Mouse (Mus musculus) layer of hippocampus, adult 2 months (tissue): ENCODE data around the gene Phlpp2. TPM values are rescaled to one million over a fixed set of nuclear protein-coding genes. Genes with fewer than 3 reads are reported as not detected.
A peak's percentile ranks its signal among the peaks of the same experiment; 100 is the strongest.

Experiments
- DNase-seq, 2 experiments: peaks; one replicate each; pipeline ENCODE4 v3.0.0; 2022; ENCODE audit warnings: low spot score in 2 of 2
- H3K27ac ChIP-seq: fragments of 200-600 bp; 2 replicates; pipeline ENCODE4 v1.8.1; 2022
- H3K4me3 ChIP-seq: fragments of 200-600 bp; 2 replicates; pipeline ENCODE4 v1.8.1; 2022; ENCODE audit warnings: mild to moderate bottlenecking
- CTCF ChIP-seq: fragments of 200-600 bp; conservative IDR thresholded peaks from 2 replicates; pipeline ENCODE4 v1.8.1; 2022; ENCODE audit warnings: antibody characterized with exemption, mild to moderate bottlenecking, moderate library complexity
- total RNA-seq, 2 experiments: library from RNA; stranded (reverse); gene quantifications; 2 replicates each; pipeline ENCODE4 v1.2.3; 2021

The Phlpp2 gene
- total RNA-seq, 2 experiments from 2014 or later, result 26.9 to 28.5 TPM

- peak; percentile 83 for TF ChIP-seq CTCF
- peak in 1 of 2 experiments; percentile 56 for DNase-seq
- H3K27ac ChIP-seq, result no peak overlapping the region
- no peak overlapping the region for H3K4me3 ChIP-seq
Observed at GRCm38 (mm10) chr8:109917277-109917676, 48.9 kb downstream of the Phlpp2 start.

- peak in 1 of 2 experiments; percentile 46 for DNase-seq
- no peak overlapping the region for H3K27ac ChIP-seq
- no peak overlapping the region for H3K4me3 ChIP-seq
- no peak; the same call in 1 of the 2 replicates for TF ChIP-seq CTCF
Observed at GRCm38 (mm10) chr8:109920406-109921390, 52.4 kb downstream of the Phlpp2 start.

- H3K27ac ChIP-seq, result no peak overlapping the region
- no peak for TF ChIP-seq CTCF
- DNase-seq, result no peak
- no peak overlapping the region for H3K4me3 ChIP-seq
Observed at GRCm38 (mm10) chr8:109941606-109942360, 73.4 kb downstream of the Phlpp2 start.

GRCm38 (mm10) chr8:109945153-109945632 is 76.9 kb downstream of the Phlpp2 start:
- no peak overlapping the region for H3K4me3 ChIP-seq
- no peak for TF ChIP-seq CTCF
- no peak for DNase-seq
- H3K27ac ChIP-seq, result no peak overlapping the region

GRCm38 (mm10) chr8:109945694-109946093 is 77.4 kb downstream of the Phlpp2 start:
- Histone ChIP-seq H3K27ac (no peak overlapping the region), H3K4me3 (no peak overlapping the region)
- DNase-seq, result no peak
- TF ChIP-seq CTCF, result no peak

- Histone ChIP-seq H3K27ac (no peak overlapping the region), H3K4me3 (no peak overlapping the region)
- no peak for TF ChIP-seq CTCF
- DNase-seq, result no peak
Observed at GRCm38 (mm10) chr8:109946272-109946671, 77.9 kb downstream of the Phlpp2 start.

GRCm38 (mm10) chr8:109947447-109948284 is 79.3 kb downstream of the Phlpp2 start:
- peak; percentile 79 for TF ChIP-seq CTCF
- peak in 1 of 2 experiments; percentile 59 for DNase-seq
- peak overlapping the region; percentile 53 for H3K4me3 ChIP-seq
- H3K27ac ChIP-seq, result no peak overlapping the region

GRCm38 (mm10) chr8:109948285-109948564 is 79.9 kb downstream of the Phlpp2 start:
- DNase-seq, result no peak
- no peak for TF ChIP-seq CTCF
- no peak overlapping the region for H3K27ac ChIP-seq
- peak overlapping the region; percentile 53 for H3K4me3 ChIP-seq

- Histone ChIP-seq H3K27ac (no peak overlapping the region), H3K4me3 (no peak overlapping the region)
- DNase-seq, result peak in 1 of 2 experiments; percentile 67
- no peak for TF ChIP-seq CTCF
Observed at GRCm38 (mm10) chr8:109952171-109952570, 83.8 kb downstream of the Phlpp2 start.

GRCm38 (mm10) chr8:109954486-109954948 is 86.2 kb downstream of the Phlpp2 start:
- no peak overlapping the region for H3K27ac ChIP-seq
- TF ChIP-seq CTCF, result no peak
- peak; percentile 30 to 36 for DNase-seq
- H3K4me3 ChIP-seq, result no peak overlapping the region

- H3K4me3 ChIP-seq, result no peak overlapping the region
- TF ChIP-seq CTCF, result no peak
- no peak overlapping the region for H3K27ac ChIP-seq
- DNase-seq, result no peak
Observed at GRCm38 (mm10) chr8:109957167-109958028, 89.1 kb downstream of the Phlpp2 start.
